Mouse (Mus musculus) stomach, embryonic 15.5 days (tissue): ENCODE data around the gene Cdh3. TPM values are rescaled to one million over a fixed set of nuclear protein-coding genes. Genes with fewer than 3 reads are reported as not detected.
"Not testable (repeated sequence)": the region's sequence is repeated elsewhere in the genome, so short reads cannot be mapped to it uniquely, and the experiment has no call there.

Experiments
- ATAC-seq: fragments of 200-750 bp; cut with Nextera tagmentation; 2 replicates; pipeline ENCODE4 v1.8.0; 2017; ENCODE audit warnings: low read depth, moderate number of reproducible peaks, moderate TSS enrichment; ENCODE audit not compliant: insufficient read depth, low FRiP score
- H3K27ac ChIP-seq: fragments of 300-500 bp; sonication (generic); 2 replicates; pipeline ENCODE4 v1.5.1; 2015; ENCODE audit warnings: mild to moderate bottlenecking, inconsistent platforms
- H3K27me3 ChIP-seq: fragments of 300-500 bp; sonication (generic); replicated peaks from 2 replicates; pipeline ENCODE4 v1.6.1; 2015; ENCODE audit warnings: inconsistent platforms
- H3K36me3 ChIP-seq: fragments of 300-500 bp; sonication (generic); 2 replicates; pipeline ENCODE4 v1.6.1; 2015; ENCODE audit warnings: inconsistent platforms
- H3K4me1 ChIP-seq: fragments of 300-500 bp; sonication (generic); 2 replicates; pipeline ENCODE4 v1.6.1; 2015; ENCODE audit warnings: inconsistent platforms
- H3K4me2 ChIP-seq: fragments of 300-500 bp; sonication (generic); 2 replicates; pipeline ENCODE4 v1.6.1; 2015; ENCODE audit warnings: mild to moderate bottlenecking, inconsistent platforms
- H3K4me3 ChIP-seq: fragments of 300-500 bp; sonication (generic); replicated peaks from 2 replicates; pipeline ENCODE4 v1.5.1; 2015; ENCODE audit warnings: inconsistent platforms
- H3K9ac ChIP-seq: fragments of 300-500 bp; sonication (generic); 2 replicates; pipeline ENCODE4 v1.6.1; 2015; ENCODE audit warnings: inconsistent platforms
- H3K9me3 ChIP-seq: fragments of 300-500 bp; sonication (generic); 2 replicates; pipeline ENCODE4 v1.6.1; 2016; ENCODE audit warnings: inconsistent platforms
- WGBS: fragments of 180-500 bp; shearing (Covaris S2); methylation state at CpG from one replicate; pipeline ENCODE4 v1.1.7; 2015; 5-methylcytosine and 5-hydroxymethylcytosine counted together
- polyA plus RNA-seq: library from polyadenylated mRNA; unstranded; fragments of >200 nt; fragmentation: Nextera tagmentation; extraction: Ambion mirVana; gene quantifications from 2 replicates; pipeline ENCODE4 v1.2.1, GENCODE M21; 2015

Gene Cdh3
- polyA plus RNA-seq, 1 experiment from 2014 or later: 16.3 TPM

- no peak overlapping the region for H3K9ac ChIP-seq
- peaks cover 14% of the 10 kb centered on the region; the same call in 1 of the 2 replicates for H3K36me3 ChIP-seq
- H3K27ac ChIP-seq: no peak overlapping the region
- no peak overlapping the region for H3K4me3 ChIP-seq
- H3K27me3 ChIP-seq: no peaks in the 10 kb centered on the region
- H3K4me1 ChIP-seq: no peaks in the 10 kb centered on the region
- no peaks in the 10 kb centered on the region for H3K9me3 ChIP-seq
- H3K4me2 ChIP-seq: no peak overlapping the region
- 84% methylated on average over 1 of the region's 1 CpGs for WGBS
- no peak for ATAC-seq
Measured at GRCm38 (mm10) chr8:106550906-106551305, 40.2 kb downstream of the Cdh3 start.

- WGBS: 95% methylated on average over 5 of the region's 5 CpGs
- ATAC-seq: no peak
- Histone ChIP-seq H3K36me3 (peaks cover 14% of the 10 kb centered on the region; the same call in 1 of the 2 replicates), H3K27me3 (no peaks in the 10 kb centered on the region), H3K4me3 (no peak overlapping the region), H3K27ac (no peak overlapping the region), H3K9me3 (no peaks in the 10 kb centered on the region), H3K4me1 (peaks cover 2% of the 10 kb centered on the region; the same call in 1 of the 2 replicates), H3K4me2 (no peak overlapping the region), H3K9ac (no peak overlapping the region)
Measured at GRCm38 (mm10) chr8:106554011-106554410, 43.3 kb downstream of the Cdh3 start.

- Histone ChIP-seq H3K4me2 (no peak overlapping the region), H3K27ac (no peak overlapping the region), H3K9me3 (no peaks in the 10 kb centered on the region), H3K4me3 (no peak overlapping the region), H3K9ac (no peak overlapping the region), H3K36me3 (peaks cover 14% of the 10 kb centered on the region; the same call in 1 of the 2 replicates), H3K4me1 (peaks cover 2% of the 10 kb centered on the region; the same call in 1 of the 2 replicates), H3K27me3 (no peaks in the 10 kb centered on the region)
- no peak for ATAC-seq
- WGBS: 68% methylated on average over 6 of the region's 7 CpGs
Measured at GRCm38 (mm10) chr8:106556068-106556645, 45.5 kb downstream of the Cdh3 start.

DNA sequence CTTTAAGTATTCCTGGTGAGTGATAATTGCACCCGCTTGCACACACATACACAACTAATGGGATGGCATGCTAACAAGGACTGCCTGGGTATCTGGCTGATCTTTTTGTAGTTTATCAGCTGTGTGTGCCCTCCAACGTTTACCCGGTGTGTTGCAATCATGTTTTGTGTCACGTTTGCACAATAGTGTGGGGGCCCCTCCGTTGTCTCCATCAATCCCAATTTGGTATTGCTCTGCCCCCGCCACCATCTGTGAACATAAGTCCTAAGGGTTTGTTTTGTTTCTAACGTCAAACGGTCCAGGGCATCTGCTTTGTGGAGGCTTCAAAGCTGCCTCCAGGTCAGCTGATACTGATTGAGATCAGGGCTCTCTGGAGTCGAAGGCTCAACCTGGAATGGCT is 49.2 kb downstream of the Cdh3 start:
- H3K27me3 ChIP-seq: no peaks in the 10 kb centered on the region
- H3K4me1 ChIP-seq: peaks cover 8% of the 10 kb centered on the region; the same call in 1 of the 2 replicates
- no peak overlapping the region for H3K4me2 ChIP-seq
- H3K9ac ChIP-seq: no peak overlapping the region
- 44% methylated on average over 9 of the region's 9 CpGs for WGBS
- 0 out of 2 replicates have a peak, but pooled peaks cover 6% of the 10 kb centered on the region for H3K36me3 ChIP-seq
- H3K9me3 ChIP-seq: no peaks in the 10 kb centered on the region
- H3K27ac ChIP-seq: no peak overlapping the region
- ATAC-seq: no peak
- no peak overlapping the region for H3K4me3 ChIP-seq

- Histone ChIP-seq H3K27me3 (no peaks in the 10 kb centered on the region), H3K27ac (peak overlapping the region; percentile 49; the same call in 1 of the 2 replicates), H3K9me3 (no peaks in the 10 kb centered on the region), H3K4me2 (no peak overlapping the region), H3K4me1 (peaks cover 8% of the 10 kb centered on the region; the same call in 1 of the 2 replicates), H3K9ac (no peak overlapping the region), H3K4me3 (no peak overlapping the region), H3K36me3 (no peaks in the 10 kb centered on the region)
- WGBS: 26% methylated on average over 21 of the region's 21 CpGs
- peak; percentile 72 for ATAC-seq
Measured at GRCm38 (mm10) chr8:106561097-106561865, 50.6 kb downstream of the Cdh3 start.

- Histone ChIP-seq H3K27me3 (no peaks in the 10 kb centered on the region), H3K4me1 (peaks cover 6% of the 10 kb centered on the region; the same call in 1 of the 2 replicates), H3K27ac (peak overlapping the region; percentile 83), H3K4me2 (no peak overlapping the region), H3K9ac (no peak overlapping the region), H3K4me3 (no peak overlapping the region), H3K36me3 (no peaks in the 10 kb centered on the region), H3K9me3 (no peaks in the 10 kb centered on the region)
- 67% methylated on average over 3 of the region's 3 CpGs for WGBS
- peak; percentile 52 for ATAC-seq
Measured at GRCm38 (mm10) chr8:106563691-106564182, 53.0 kb downstream of the Cdh3 start.

DNA sequence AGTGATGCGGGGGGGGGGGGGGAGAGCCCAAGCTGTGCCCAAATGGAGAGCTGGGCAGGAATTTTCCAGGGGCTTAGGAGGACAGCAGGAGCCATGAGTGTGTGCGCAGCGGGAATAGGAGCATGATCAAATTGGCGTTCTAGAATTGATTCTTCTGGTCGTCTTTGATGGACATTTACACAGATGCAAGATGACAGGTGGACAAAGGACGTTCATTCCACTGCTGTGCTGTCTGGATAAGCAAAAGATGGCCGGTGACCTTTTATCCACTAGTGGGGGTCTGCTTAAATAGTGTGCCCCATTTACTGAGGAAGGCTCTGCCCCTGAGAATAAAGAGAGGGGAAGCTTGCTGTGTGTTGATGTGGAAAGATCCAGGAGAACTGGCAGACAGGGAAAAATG is 58.3 kb downstream of the Cdh3 start:
- H3K4me3 ChIP-seq: no peak overlapping the region
- H3K36me3 ChIP-seq: no peaks in the 10 kb centered on the region
- no peak overlapping the region for H3K27ac ChIP-seq
- no peaks in the 10 kb centered on the region for H3K27me3 ChIP-seq
- WGBS: 73% methylated on average over 6 of the region's 7 CpGs
- H3K9me3 ChIP-seq: no peaks in the 10 kb centered on the region
- 0 out of 2 replicates have a peak, but pooled peaks cover 2% of the 10 kb centered on the region for H3K4me1 ChIP-seq
- ATAC-seq: no peak
- H3K4me2 ChIP-seq: no peak overlapping the region
- no peak overlapping the region for H3K9ac ChIP-seq

DNA sequence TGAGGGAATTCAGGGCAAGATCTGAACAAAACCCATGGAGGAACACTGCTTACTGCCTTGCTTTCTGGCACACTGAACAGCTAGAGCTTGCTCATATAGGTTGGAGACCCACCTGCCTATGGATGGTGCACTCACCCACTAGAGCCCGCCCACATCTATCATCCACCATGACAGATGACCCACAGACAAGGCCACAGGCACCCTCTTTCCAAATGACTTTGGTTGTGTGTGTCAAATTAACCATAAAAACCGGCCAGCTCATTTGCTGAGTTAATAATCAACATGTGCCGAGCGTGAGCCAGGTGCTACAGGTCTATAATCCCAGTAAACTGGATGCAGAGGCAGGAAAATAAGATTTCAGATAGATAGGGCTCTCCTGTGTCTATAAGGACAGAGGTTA is 59.7 kb downstream of the Cdh3 start:
- no peaks in the 10 kb centered on the region for H3K27me3 ChIP-seq
- no peaks in the 10 kb centered on the region for H3K9me3 ChIP-seq
- no peaks in the 10 kb centered on the region for H3K36me3 ChIP-seq
- no peak overlapping the region for H3K4me2 ChIP-seq
- no peak overlapping the region for H3K9ac ChIP-seq
- peak; percentile 65; the same call in 1 of the 2 replicates for ATAC-seq
- H3K27ac ChIP-seq: peak overlapping the region; percentile 85
- H3K4me1 ChIP-seq: 0 out of 2 replicates have a peak, but pooled peaks cover 2% of the 10 kb centered on the region
- WGBS: 68% methylated on average over 4 of the region's 4 CpGs
- no peak overlapping the region for H3K4me3 ChIP-seq

DNA sequence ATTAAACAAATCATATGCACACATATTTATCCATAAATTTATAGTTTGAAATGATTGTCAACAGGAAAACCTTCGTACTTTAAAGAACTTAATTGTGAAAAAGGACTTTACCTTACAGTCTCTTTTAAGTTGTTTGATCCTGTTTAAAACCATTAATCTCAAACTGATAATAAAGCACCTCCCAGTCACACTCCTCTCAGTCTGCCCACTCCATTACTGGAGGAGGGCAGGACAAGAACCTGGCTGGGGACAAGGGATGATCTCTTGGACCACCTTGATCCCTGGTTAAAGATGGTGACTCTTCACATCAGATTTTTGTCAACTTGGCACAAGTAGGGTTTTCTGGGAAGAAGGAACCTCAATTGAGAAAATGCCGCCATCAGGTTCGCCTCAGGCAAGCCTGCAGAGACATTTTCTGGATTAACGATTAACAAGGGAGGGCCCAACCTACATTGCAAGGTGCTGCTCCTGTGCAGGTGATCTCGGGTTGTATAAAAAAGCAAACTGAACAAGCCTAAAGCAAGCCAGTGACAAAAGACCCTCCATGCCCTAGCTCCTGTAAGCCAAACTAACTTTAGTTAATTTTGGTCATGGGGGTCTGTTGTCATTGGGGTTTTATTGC is 61.0 kb downstream of the Cdh3 start:
- Histone ChIP-seq H3K4me2 (no peak overlapping the region), H3K9me3 (no peaks in the 10 kb centered on the region), H3K36me3 (no peaks in the 10 kb centered on the region), H3K27ac (peak overlapping the region; percentile 85), H3K27me3 (no peaks in the 10 kb centered on the region), H3K9ac (no peak overlapping the region), H3K4me1 (0 out of 2 replicates have a peak, but pooled peaks cover 2% of the 10 kb centered on the region), H3K4me3 (no peak overlapping the region)
- ATAC-seq: 0 out of 2 replicates have a peak, but pooled peaks have one; percentile 45
- WGBS: 56% methylated on average over 5 of the region's 5 CpGs

- ATAC-seq, H3K9ac ChIP-seq, H3K9me3 ChIP-seq, H3K4me1 ChIP-seq, H3K36me3 ChIP-seq, H3K27me3 ChIP-seq, H3K4me2 ChIP-seq, H3K4me3 ChIP-seq: not testable (repeated sequence)
- 73% methylated on average over 1 of the region's 1 CpGs for WGBS
- H3K27ac ChIP-seq: peak overlapping the region; percentile 85
Measured at GRCm38 (mm10) chr8:106572175-106572574, 61.5 kb downstream of the Cdh3 start.

- H3K9me3 ChIP-seq, H3K9ac ChIP-seq, H3K27me3 ChIP-seq, ATAC-seq, H3K4me1 ChIP-seq, H3K4me3 ChIP-seq, H3K36me3 ChIP-seq: not testable (repeated sequence)
- peak within 1 kb of the TSS; percentile 85 for H3K27ac ChIP-seq
- H3K4me2 ChIP-seq: peak within 1 kb of the TSS; percentile 32
- 26% methylated on average over 20 of the region's 20 CpGs for WGBS
Measured at GRCm38 (mm10) chr8:106573168-106573567, 62.5 kb downstream of the Cdh3 start, which contains the start of gene Gm10073. Gene Gm10073, minus strand, starts transcription at chr8:106573461.
